24 mouse cellular contexts compared by ENCODE assay signal in genomic region chr10:89216078-89216477, GRCm38 (mm10).
"Had no signal": no experiment of that assay in that cellular context is flagged by ENCODE, and none has a peak within 500 bp of the region (broad histone marks: within the 10 kb centered on the region; RNA-seq: fewer than 3 reads in every experiment).

No protein-coding gene starts in this region.

- H3K4me2 ChIP-seq: kidney, embryonic 15.5 days; limb, embryonic 13.5 days; liver, embryonic 12.5 days; liver, embryonic 15.5 days; lung, embryonic 15.5 days; midbrain, embryonic 11.5 days; neural tube, embryonic 12.5 days; neural tube, embryonic 15.5 days; stomach, embryonic 15.5 days had no signal

- H3K27ac ChIP-seq: kidney, embryonic 15.5 days; limb, embryonic 10.5 days; limb, embryonic 13.5 days; liver, embryonic 12.5 days; liver, embryonic 15.5 days; lung, embryonic 15.5 days; neural tube, embryonic 12.5 days; neural tube, embryonic 15.5 days; stomach, embryonic 15.5 days had no signal

- H3K4me3 ChIP-seq: kidney, embryonic 15.5 days; limb, embryonic 10.5 days; limb, embryonic 13.5 days; liver, embryonic 12.5 days; liver, embryonic 15.5 days; lung, embryonic 15.5 days; megakaryocyte, embryonic 14.5 days; neural tube, embryonic 12.5 days; neural tube, embryonic 15.5 days; stomach, embryonic 15.5 days had no signal

- H3K27me3 ChIP-seq: kidney, embryonic 15.5 days; limb, embryonic 13.5 days; liver, embryonic 12.5 days; liver, embryonic 15.5 days; lung, embryonic 15.5 days; megakaryocyte, embryonic 14.5 days; neural tube, embryonic 12.5 days; neural tube, embryonic 15.5 days; stomach, embryonic 15.5 days had no signal

- H3K9ac ChIP-seq: kidney, embryonic 15.5 days; limb, embryonic 13.5 days; liver, embryonic 12.5 days; liver, embryonic 15.5 days; lung, embryonic 15.5 days; neural tube, embryonic 12.5 days; neural tube, embryonic 15.5 days; stomach, embryonic 15.5 days had no signal

- ATAC-seq: liver, embryonic 12.5 days had no signal

- H3K36me3 ChIP-seq: kidney, embryonic 15.5 days; limb, embryonic 10.5 days; limb, embryonic 13.5 days; liver, embryonic 12.5 days; liver, embryonic 15.5 days; lung, embryonic 15.5 days; neural tube, embryonic 12.5 days; neural tube, embryonic 15.5 days; stomach, embryonic 15.5 days had no signal

- H3K4me1 ChIP-seq: kidney, embryonic 15.5 days; limb, embryonic 10.5 days; limb, embryonic 13.5 days; liver, embryonic 12.5 days; liver, embryonic 15.5 days; lung, embryonic 15.5 days; megakaryocyte, embryonic 14.5 days; neural tube, embryonic 12.5 days; neural tube, embryonic 15.5 days; stomach, embryonic 15.5 days had no signal

- H3K9me3 ChIP-seq: kidney, embryonic 15.5 days; limb, embryonic 10.5 days; limb, embryonic 13.5 days; liver, embryonic 12.5 days; liver, embryonic 15.5 days; lung, embryonic 15.5 days; megakaryocyte, embryonic 14.5 days; neural tube, embryonic 12.5 days; neural tube, embryonic 15.5 days; stomach, embryonic 15.5 days had no signal

- DNase-seq: kidney, adult 8-10 months; kidney, postnatal 10 days; kidney, postnatal 36 days; layer of hippocampus, postnatal 36 days; liver; lung, adult 18-20 months; lung, postnatal 10 days; lung, postnatal 36 days; midbrain, embryonic 14.5 days; right cerebral cortex, adult 18-20 months; right cerebral cortex, postnatal 14 days; spleen, adult 18-20 months; thymus, postnatal 25 days had no signal
